ENCODE assay signal across 8 mouse cellular contexts in the genomic region with DNA sequence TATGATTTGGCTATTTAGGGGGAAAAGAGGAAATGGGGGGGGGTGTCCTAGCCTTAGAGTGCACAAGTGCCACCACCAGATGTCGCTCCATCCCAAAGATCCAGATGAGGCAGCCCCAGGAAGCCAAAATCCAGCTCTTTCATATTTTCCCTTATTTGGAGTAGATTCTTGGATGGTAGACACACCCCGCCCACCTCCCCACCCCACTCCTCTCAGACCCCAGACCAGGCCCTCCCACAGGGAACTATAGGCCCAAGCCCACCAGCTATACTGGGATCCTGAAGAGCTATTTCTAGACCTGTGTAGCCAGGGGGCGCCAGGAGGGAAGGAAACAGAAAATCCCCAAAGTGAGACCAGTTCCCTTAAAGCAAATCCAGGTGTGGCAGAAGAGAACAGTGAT. TPM values are rescaled to one million over a fixed set of nuclear protein-coding genes. Genes with fewer than 3 reads are reported as not detected.
DNase-seq lines count a peak whose midpoint lies in the region; ATAC-seq and TF ChIP-seq lines count a peak whose summit lies in the region.

No protein-coding gene starts in this region.

- TF ChIP-seq CTCF in gastrocnemius, adult 2 months (IDR thresholded peaks at IDR 0.05): peak; percentile 72

- ATAC-seq in granulocyte monocyte progenitor cell, adult 5-6 weeks (replicated peaks; ENCODE audit: poor library complexity, severe bottlenecking): no peak

- peak overlapping the region; percentile 73 for H3K4me3 ChIP-seq in gastrocnemius, adult 2 months

- intact Hi-C loops in gastrocnemius, adult 2 months (cut with DNase I): loop anchor here (1.0 to 10.0 kb wide), 7 partner anchors 131 to 454 kb away; partner anchors contain the start of genes Fam3a, G6pdx, Hcfc1 and Ikbkg

- peak; percentile 38 for DNase-seq in ovary, postnatal 14 days (ENCODE audit: low spot score)
- no peak for DNase-seq in ovary, adult 18-20 months (ENCODE audit: low spot score)
- DNase-seq in cerebellum, adult 11-12 months: peak; percentile 42
- DNase-seq in gastrocnemius, adult 2 months: peak; percentile 68
- peak; percentile 66 for DNase-seq in kidney, adult 9 months
- peak; percentile 57 to 70 for DNase-seq in lung, adult 18-20 months
- peak; percentile 79 for DNase-seq in retina, embryonic 14.5 days (ENCODE audit: low spot score)

- peak overlapping the region; percentile 78 for H3K27ac ChIP-seq in gastrocnemius, adult 2 months

RNA-seq across cellular contexts. Expression of gene Flna, which starts 1.0 kb away (rescaled TPM):
- 10 to 100 TPM; 32.3 to 48.3 TPM for total RNA-seq in gastrocnemius, adult 2 months (2021)
- total RNA-seq in granulocyte monocyte progenitor cell, adult 5-6 weeks (2014; fragmentation: Nextera tagmentation): 292 and 348 TPM in 2 replicates
- total RNA-seq in granulocyte monocyte progenitor cell, adult 5-6 weeks (2017): 465 and 529 TPM in 2 replicates

RNA-seq across cellular contexts. Expression of gene Emd, which starts 5.8 kb away (rescaled TPM):
- 10 to 100 TPM; 25.7 to 30.3 TPM for total RNA-seq in gastrocnemius, adult 2 months (2021)
- total RNA-seq in granulocyte monocyte progenitor cell, adult 5-6 weeks (2014; fragmentation: Nextera tagmentation): 81.8 and 85.5 TPM in 2 replicates
- total RNA-seq in granulocyte monocyte progenitor cell, adult 5-6 weeks (2017): 71.0 and 75.6 TPM in 2 replicates

RNA-seq across cellular contexts. Expression of gene Rpl10, which starts 22.0 kb away (rescaled TPM):
- total RNA-seq in gastrocnemius, adult 2 months (2021): 100 to 1,000 TPM; 165 to 212 TPM
- total RNA-seq in granulocyte monocyte progenitor cell, adult 5-6 weeks (2014; fragmentation: Nextera tagmentation): 5,642 and 5,847 TPM in 2 replicates
- total RNA-seq in granulocyte monocyte progenitor cell, adult 5-6 weeks (2017): 1,448 and 1,548 TPM in 2 replicates

RNA-seq across cellular contexts. Expression of gene Taz, which starts 33.1 kb away (rescaled TPM):
- 10 to 100 TPM; 48.5 to 48.7 TPM for total RNA-seq in gastrocnemius, adult 2 months (2021)
- 29.2 and 47.6 TPM in 2 replicates for total RNA-seq in granulocyte monocyte progenitor cell, adult 5-6 weeks (2014; fragmentation: Nextera tagmentation)
- 30.8 and 41.0 TPM in 2 replicates for total RNA-seq in granulocyte monocyte progenitor cell, adult 5-6 weeks (2017)

RNA-seq across cellular contexts. Expression of gene Dnase1l1, which starts 33.5 kb away (rescaled TPM):
- 100 to 1,000 TPM in 1 of 2 experiments, 10 to 100 TPM in 1; 98.0 to 105 TPM for total RNA-seq in gastrocnemius, adult 2 months (2021)
- total RNA-seq in granulocyte monocyte progenitor cell, adult 5-6 weeks (2014; fragmentation: Nextera tagmentation): 28.6 and 34.8 TPM in 2 replicates
- 5.0 and 9.1 TPM in 2 replicates for total RNA-seq in granulocyte monocyte progenitor cell, adult 5-6 weeks (2017)

Comparison
In these comparisons a context has a peak if more than half of its experiments do, and no peak if none do; other contexts are left out.
1. RNA of gene Flna, which starts 1.0 kb away (total RNA-seq): 292 to 529 TPM in granulocyte monocyte progenitor cell, adult 5-6 weeks; 32.3 to 48.3 TPM in gastrocnemius, adult 2 months; every median in the first group is over 4 times any median in the second.
2. RNA of gene Rpl10, which starts 22.0 kb away (total RNA-seq): 1,448 to 5,847 TPM in granulocyte monocyte progenitor cell, adult 5-6 weeks; 165 to 212 TPM in gastrocnemius, adult 2 months; every median in the first group is over 4 times any median in the second.